Mouse (Mus musculus) stomach, postnatal 0 days (tissue): Measurements from ENCODE around the gene Prkce.

Source experiments
- CTCF ChIP-seq: IDR thresholded peaks from 2 replicates; pipeline ENCODE4 v1.5.1; 2016; ENCODE audit warnings: antibody characterized with exemption, low read depth, mild to moderate bottlenecking, moderate library complexity
- EP300 ChIP-seq: optimal IDR thresholded peaks from 2 replicates; pipeline ENCODE3; 2016; ENCODE audit warnings: antibody characterized with exemption

- TF ChIP-seq CTCF (no peak), EP300 (no peak)
Measured at GRCm38 (mm10) chr17:86410496-86410895, 242.9 kb downstream of the Prkce start.
